Mouse (Mus musculus): ENCODE measurements around the gene Zmiz2. TPM values are rescaled to one million over a fixed set of nuclear protein-coding genes. Genes with fewer than 3 reads are reported as not detected.
"Not testable (repeated sequence)": the region's sequence is repeated elsewhere in the genome, so short reads cannot be mapped to it uniquely, and the experiment has no call there.

Zmiz2 gene
- polyA plus RNA-seq, 1 experiment, result 37.1 TPM

DNA sequence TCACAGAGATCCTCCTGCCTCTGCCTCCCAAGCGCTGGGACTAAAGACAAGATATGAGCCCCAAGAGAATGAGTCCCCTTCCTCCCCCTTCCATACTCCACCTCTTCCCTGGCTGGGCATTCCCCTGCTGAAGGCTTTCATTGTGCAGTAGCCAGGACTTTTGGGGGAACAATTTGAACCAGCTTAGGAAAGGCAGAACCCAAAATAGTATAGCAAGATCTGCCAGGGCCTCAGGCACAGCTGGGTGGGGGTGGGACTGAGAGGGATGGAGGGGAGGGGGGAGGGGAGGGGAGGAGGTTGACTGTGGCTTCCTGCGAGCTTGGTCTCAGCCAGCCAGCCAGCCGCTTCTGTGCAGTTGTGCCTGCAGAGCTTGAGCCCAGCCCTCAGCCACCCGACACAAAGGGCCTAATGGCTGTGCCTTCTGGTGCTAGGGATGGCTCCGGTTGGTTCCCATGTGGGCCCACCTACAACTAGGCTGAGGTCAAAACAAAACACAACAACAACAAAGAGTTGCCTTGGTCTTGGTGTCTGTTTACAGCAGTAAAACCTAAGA, 21.3 kb downstream of the Zmiz2 start:
- Histone ChIP-seq H3K27me3 (ENCODE audit: control insufficient read depth, insufficient read depth, insufficient read length) (no peaks in the 10 kb centered on the region), H3K36me3 (ENCODE audit: control insufficient read depth, insufficient read depth) (no peaks in the 10 kb centered on the region), H3K79me2 (ENCODE audit: control insufficient read depth, insufficient read depth) (no peaks in the 10 kb centered on the region), H3K4me3 (no peak overlapping the region), H3K4me2 (ENCODE audit: low read depth) (no peak overlapping the region), H3ac (ENCODE audit: control insufficient read depth, insufficient read length) (no peak overlapping the region)
- TF ChIP-seq TCF3 (IDR thresholded peaks at IDR 0.05; ENCODE audit: insufficient read length, low read depth) (no peak), REST (IDR thresholded peaks at IDR 0.05; ENCODE audit: insufficient read depth, insufficient read length) (no peak), MYOD1 (IDR thresholded peaks at IDR 0.05; ENCODE audit: control insufficient read depth in 1 of 3, insufficient read length in 2 of 3, low read depth in 2 of 3) (peak in 1 of 3 experiments; percentile 11), USF1 (IDR thresholded peaks at IDR 0.05; ENCODE audit: low read depth) (no peak), MYOG (IDR thresholded peaks at IDR 0.05; ENCODE audit: control insufficient read depth in 1 of 3, insufficient read depth in 1 of 3, insufficient read length in 2 of 3, low read depth in 2 of 3) (peak in 1 of 3 experiments; percentile 48), E2F4 (IDR thresholded peaks at IDR 0.05; ENCODE audit: insufficient read depth) (no peak), TCF12 (IDR thresholded peaks at IDR 0.05; ENCODE audit: insufficient read depth, poor library complexity, severe bottlenecking) (peak; percentile 25)

DNA sequence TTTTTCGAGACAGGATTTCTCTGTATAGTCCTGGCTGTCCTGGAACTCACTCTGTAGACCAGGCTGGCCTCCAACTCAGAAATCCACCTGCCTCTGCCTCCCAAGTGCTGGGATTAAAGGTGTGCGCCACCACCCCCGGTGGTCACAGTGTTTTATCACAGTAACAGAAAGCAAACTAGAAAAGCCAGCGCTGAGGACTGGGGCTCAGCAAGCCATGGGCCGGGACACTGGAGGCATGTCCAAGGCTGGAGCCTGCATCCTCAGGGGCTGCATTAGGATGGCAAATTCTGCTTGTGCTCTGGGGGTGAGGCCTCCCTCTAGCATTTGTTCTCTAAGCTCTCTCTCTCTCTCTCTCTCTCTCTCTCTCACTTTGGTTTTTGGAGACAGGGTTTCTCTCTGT, 21.9 kb downstream of the Zmiz2 start:
- not testable (repeated sequence) for H3ac ChIP-seq (ENCODE audit: control insufficient read depth, insufficient read length); H3K4me3 ChIP-seq; H3K4me2 ChIP-seq (ENCODE audit: low read depth); H3K36me3 ChIP-seq (ENCODE audit: control insufficient read depth, insufficient read depth); H3K79me2 ChIP-seq (ENCODE audit: control insufficient read depth, insufficient read depth); H3K27me3 ChIP-seq (ENCODE audit: control insufficient read depth, insufficient read depth, insufficient read length)

- no peak overlapping the region for H3K4me3 ChIP-seq
- TF ChIP-seq CEBPB (IDR thresholded peaks at IDR 0.05; ENCODE audit: insufficient read depth, poor library complexity, severe bottlenecking) (no peak), POLR2AphosphoS2 (IDR thresholded peaks at IDR 0.05; ENCODE audit: insufficient read length, low read depth) (no peak), MAX (IDR thresholded peaks at IDR 0.05; ENCODE audit: low read depth) (no peak), TCF12 (IDR thresholded peaks at IDR 0.05; ENCODE audit: insufficient read depth, poor library complexity, severe bottlenecking) (no peak), MYOD1 (IDR thresholded peaks at IDR 0.05; ENCODE audit: control insufficient read depth in 1 of 3, insufficient read length in 2 of 3, low read depth in 2 of 3) (no peak), USF1 (IDR thresholded peaks at IDR 0.05; ENCODE audit: low read depth) (no peak), MYOG (IDR thresholded peaks at IDR 0.05; ENCODE audit: control insufficient read depth in 1 of 3, insufficient read depth in 1 of 3, insufficient read length in 2 of 3, low read depth in 2 of 3) (no peak), SRF (IDR thresholded peaks at IDR 0.05; ENCODE audit: control insufficient read depth, insufficient read length, low read depth) (no peak), REST (IDR thresholded peaks at IDR 0.05; ENCODE audit: insufficient read depth, insufficient read length) (no peak), TCF3 (IDR thresholded peaks at IDR 0.05; ENCODE audit: insufficient read length, low read depth) (no peak), E2F4 (IDR thresholded peaks at IDR 0.05; ENCODE audit: insufficient read depth) (no peak), POLR2A (IDR thresholded peaks at IDR 0.05; ENCODE audit: insufficient read length, low read depth) (no peak)
- H3K27me3 ChIP-seq (ENCODE audit: control insufficient read depth, insufficient read depth, insufficient read length), result no peaks in the 10 kb centered on the region
- H3ac ChIP-seq (ENCODE audit: control insufficient read depth, insufficient read length), result no peak overlapping the region
- H3K4me2 ChIP-seq (ENCODE audit: low read depth), result no peak overlapping the region
- H3K79me2 ChIP-seq (ENCODE audit: control insufficient read depth, insufficient read depth), result peaks cover 7% of the 10 kb centered on the region
- no peaks in the 10 kb centered on the region for H3K36me3 ChIP-seq (ENCODE audit: control insufficient read depth, insufficient read depth)
These were observed 22.8 kb downstream of the Zmiz2 start for GRCm38 (mm10) chr11:6411684-6412083.

DNA sequence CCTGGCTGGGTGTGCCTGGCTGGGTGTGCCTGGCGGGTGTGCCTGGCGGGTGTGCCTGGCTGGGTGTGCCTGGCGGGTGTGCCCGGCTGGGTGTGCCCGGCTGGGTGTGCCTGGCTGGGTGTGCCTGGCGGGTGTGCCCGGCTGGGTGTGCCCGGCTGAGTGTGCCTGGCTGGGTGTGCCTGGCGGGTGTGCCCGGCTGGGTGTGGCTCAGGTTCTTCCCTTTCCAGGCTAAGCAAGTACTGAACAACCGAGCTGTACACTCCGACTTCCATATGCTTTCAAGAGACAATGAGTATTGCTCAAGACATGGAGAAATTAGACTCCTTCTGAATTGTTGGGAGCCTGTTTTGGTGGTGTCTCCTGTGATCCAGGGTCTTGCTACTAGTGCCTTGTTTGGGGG, 24.4 kb downstream of the Zmiz2 start:
- Histone ChIP-seq H3K4me2 (ENCODE audit: low read depth) (no peak overlapping the region), H3K4me3 (no peak overlapping the region), H3K36me3 (ENCODE audit: control insufficient read depth, insufficient read depth) (peaks cover 7% of the 10 kb centered on the region), H3K27me3 (ENCODE audit: control insufficient read depth, insufficient read depth, insufficient read length) (no peaks in the 10 kb centered on the region), H3K79me2 (ENCODE audit: control insufficient read depth, insufficient read depth) (peaks cover 23% of the 10 kb centered on the region), H3ac (ENCODE audit: control insufficient read depth, insufficient read length) (no peak overlapping the region)
- TF ChIP-seq USF1 (IDR thresholded peaks at IDR 0.05; ENCODE audit: low read depth) (no peak), MAX (IDR thresholded peaks at IDR 0.05; ENCODE audit: low read depth) (no peak), MYOD1 (IDR thresholded peaks at IDR 0.05; ENCODE audit: control insufficient read depth in 1 of 3, insufficient read length in 2 of 3, low read depth in 2 of 3) (no peak), TCF3 (IDR thresholded peaks at IDR 0.05; ENCODE audit: insufficient read length, low read depth) (no peak), MYOG (IDR thresholded peaks at IDR 0.05; ENCODE audit: control insufficient read depth in 1 of 3, insufficient read depth in 1 of 3, insufficient read length in 2 of 3, low read depth in 2 of 3) (no peak), POLR2A (IDR thresholded peaks at IDR 0.05; ENCODE audit: insufficient read length, low read depth) (no peak), TCF12 (IDR thresholded peaks at IDR 0.05; ENCODE audit: insufficient read depth, poor library complexity, severe bottlenecking) (no peak), E2F4 (IDR thresholded peaks at IDR 0.05; ENCODE audit: insufficient read depth) (no peak), POLR2AphosphoS2 (IDR thresholded peaks at IDR 0.05; ENCODE audit: insufficient read length, low read depth) (no peak), REST (IDR thresholded peaks at IDR 0.05; ENCODE audit: insufficient read depth, insufficient read length) (no peak), SRF (IDR thresholded peaks at IDR 0.05; ENCODE audit: control insufficient read depth, insufficient read length, low read depth) (no peak), CEBPB (IDR thresholded peaks at IDR 0.05; ENCODE audit: insufficient read depth, poor library complexity, severe bottlenecking) (no peak)

- H3K27me3 ChIP-seq (ENCODE audit: control insufficient read depth, insufficient read depth, insufficient read length), result no peaks in the 10 kb centered on the region
- H3K4me2 ChIP-seq (ENCODE audit: low read depth), result peak within 1 kb of the TSS; percentile 97
- peaks cover 31% of the 10 kb centered on the region for H3K79me2 ChIP-seq (ENCODE audit: control insufficient read depth, insufficient read depth)
- peak within 1 kb of the TSS; percentile 65 for H3ac ChIP-seq (ENCODE audit: control insufficient read depth, insufficient read length)
- H3K4me3 ChIP-seq, result peak within 1 kb of the TSS; percentile 92
- TF ChIP-seq SRF (IDR thresholded peaks at IDR 0.05; ENCODE audit: control insufficient read depth, insufficient read length, low read depth) (peak; percentile 77), E2F4 (IDR thresholded peaks at IDR 0.05; ENCODE audit: insufficient read depth) (no peak), MYOD1 (IDR thresholded peaks at IDR 0.05; ENCODE audit: control insufficient read depth in 1 of 3, insufficient read length in 2 of 3, low read depth in 2 of 3) (no peak), MYOG (IDR thresholded peaks at IDR 0.05; ENCODE audit: control insufficient read depth in 1 of 3, insufficient read depth in 1 of 3, insufficient read length in 2 of 3, low read depth in 2 of 3) (no peak), TCF3 (IDR thresholded peaks at IDR 0.05; ENCODE audit: insufficient read length, low read depth) (no peak), POLR2AphosphoS2 (IDR thresholded peaks at IDR 0.05; ENCODE audit: insufficient read length, low read depth) (no peak), REST (IDR thresholded peaks at IDR 0.05; ENCODE audit: insufficient read depth, insufficient read length) (no peak), CEBPB (IDR thresholded peaks at IDR 0.05; ENCODE audit: insufficient read depth, poor library complexity, severe bottlenecking) (peak; percentile 93)
- H3K36me3 ChIP-seq (ENCODE audit: control insufficient read depth, insufficient read depth), result peaks cover 23% of the 10 kb centered on the region
These were observed 26.1 kb downstream of the Zmiz2 start, which contains the start of gene Ppia for GRCm38 (mm10) chr11:6414751-6415550. Gene Ppia, plus strand, starts transcription at chr11:6415443.

Measured in myocyte (in vitro differentiated cells).